Mouse (Mus musculus): Measurements from ENCODE around the gene Smurf2.
A peak's percentile ranks its signal among the peaks of the same experiment; 100 is the strongest.

The Smurf2 gene

GRCm38 (mm10) chr11:106920551-106921379 is at the start of gene Smurf2:
TSS of gene Smurf2 (minus strand) at chr11:106920715.
- DNase-seq (ENCODE audit: low read depth, low spot score), result peak; percentile 89

- no peak for DNase-seq (ENCODE audit: low read depth, low spot score)
These were observed 49.3 kb upstream of the Smurf2 start for GRCm38 (mm10) chr11:106969798-106970197.

GRCm38 (mm10) chr11:106967630-106968029 is 47.1 kb upstream of the Smurf2 start:
- no peak for DNase-seq (ENCODE audit: low read depth, low spot score)

- no peak for DNase-seq (ENCODE audit: low read depth, low spot score)
These were observed 45.4 kb upstream of the Smurf2 start for GRCm38 (mm10) chr11:106965881-106966280.

GRCm38 (mm10) chr11:106962310-106962709 is 41.8 kb upstream of the Smurf2 start:
- peak; percentile 50 for DNase-seq (ENCODE audit: low read depth, low spot score)

- peak; percentile 75 for DNase-seq (ENCODE audit: low read depth, low spot score)
These were observed 41.1 kb upstream of the Smurf2 start for GRCm38 (mm10) chr11:106961471-106962081.

GRCm38 (mm10) chr11:106959121-106959520 is 38.6 kb upstream of the Smurf2 start:
- no peak for DNase-seq (ENCODE audit: low read depth, low spot score)

GRCm38 (mm10) chr11:106958407-106959071 is 38.0 kb upstream of the Smurf2 start:
- peak; percentile 29 for DNase-seq (ENCODE audit: low read depth, low spot score)

GRCm38 (mm10) chr11:106957271-106957980 is 36.9 kb upstream of the Smurf2 start:
- DNase-seq (ENCODE audit: low read depth, low spot score), result no peak

- DNase-seq (ENCODE audit: low read depth, low spot score), result no peak
These were observed 34.1 kb upstream of the Smurf2 start for GRCm38 (mm10) chr11:106954566-106954965.

- no peak for DNase-seq (ENCODE audit: low read depth, low spot score)
These were observed 33.6 kb upstream of the Smurf2 start for GRCm38 (mm10) chr11:106954116-106954515.

- DNase-seq (ENCODE audit: low read depth, low spot score), result peak; percentile 37
These were observed 16.8 kb upstream of the Smurf2 start for GRCm38 (mm10) chr11:106937306-106937705.

GRCm38 (mm10) chr11:106930366-106930765 is 9.9 kb upstream of the Smurf2 start:
- no peak for DNase-seq (ENCODE audit: low read depth, low spot score)

GRCm38 (mm10) chr11:106928935-106929334 is 8.4 kb upstream of the Smurf2 start:
- peak; percentile 56 for DNase-seq (ENCODE audit: low read depth, low spot score)

GRCm38 (mm10) chr11:106927950-106928349 is 7.4 kb upstream of the Smurf2 start:
- no peak for DNase-seq (ENCODE audit: low read depth, low spot score)

- DNase-seq (ENCODE audit: low read depth, low spot score), result no peak
These were observed 6.7 kb upstream of the Smurf2 start for GRCm38 (mm10) chr11:106927226-106927625.

GRCm38 (mm10) chr11:106926732-106927131 is 6.2 kb upstream of the Smurf2 start:
- DNase-seq (ENCODE audit: low read depth, low spot score), result no peak

- DNase-seq (ENCODE audit: low read depth, low spot score), result peak; percentile 47
These were observed 634 bp downstream of the Smurf2 start for GRCm38 (mm10) chr11:106919612-106920550.

GRCm38 (mm10) chr11:106918901-106919300 is 1.6 kb downstream of the Smurf2 start:
- DNase-seq (ENCODE audit: low read depth, low spot score), result peak; percentile 10

- DNase-seq (ENCODE audit: low read depth, low spot score), result peak; percentile 58
These were observed 9.3 kb downstream of the Smurf2 start for GRCm38 (mm10) chr11:106911257-106911656.

GRCm38 (mm10) chr11:106908016-106908415 is 12.5 kb downstream of the Smurf2 start:
- no peak for DNase-seq (ENCODE audit: low read depth, low spot score)
